Mouse (Mus musculus) olfactory bulb, adult 2 months (tissue): ENCODE measurements around the gene Akna. TPM values are rescaled to one million over a fixed set of nuclear protein-coding genes. Genes with fewer than 3 reads are reported as not detected.

ENCODE experiments used
- H3K27ac ChIP-seq: fragments of 200-500 bp; 2 replicates; pipeline ENCODE4 v1.5.1; 2012; ENCODE audit warnings: low read depth, low read length; ENCODE audit not compliant: insufficient read depth
- H3K4me1 ChIP-seq: fragments of 200-500 bp; 2 replicates; pipeline ENCODE4 v1.6.1; 2012; ENCODE audit warnings: low read length; ENCODE audit not compliant: control insufficient read depth, insufficient read depth
- H3K4me3 ChIP-seq: fragments of 200-500 bp; 2 replicates; pipeline ENCODE4 v1.5.1; 2012; ENCODE audit warnings: mild to moderate bottlenecking, low read depth, low read length, moderate library complexity; ENCODE audit not compliant: insufficient read depth
- CTCF ChIP-seq: fragments of 200-500 bp; IDR thresholded peaks from 2 replicates; pipeline ENCODE4 v1.5.1; 2012; ENCODE audit warnings: low read depth, mild to moderate bottlenecking, low read length, moderate library complexity; ENCODE audit not compliant: insufficient read depth
- POLR2A ChIP-seq: fragments of 200-500 bp; IDR thresholded peaks from 2 replicates; pipeline ENCODE4 v1.6.1; 2012; ENCODE audit warnings: mild to moderate bottlenecking, low read depth, low read length, moderate library complexity; ENCODE audit not compliant: insufficient read depth
- WGBS: fragments of 180-500 bp; shearing (Covaris S2); methylation state at CpG from one replicate; pipeline ENCODE4 v1.1.7; 2018; 5-methylcytosine and 5-hydroxymethylcytosine counted together
- polyA plus RNA-seq: library from polyadenylated mRNA; stranded (reverse); fragments of >200 nt; gene quantifications from 2 replicates; pipeline ENCODE4 v1.2.4, GENCODE M21; 2012; ENCODE audit warnings: low replicate concordance; ENCODE audit not compliant: missing spikeins, insufficient read depth, insufficient read length

Gene Akna
- polyA plus RNA-seq, 1 experiment, result not detected

GRCm38 (mm10) chr4:63359861-63360260, 43.3 kb downstream of the Akna start:
- TF ChIP-seq CTCF (no peak), POLR2A (no peak)
- H3K27ac ChIP-seq, result no peak overlapping the region
- H3K4me3 ChIP-seq, result no peak overlapping the region
- H3K4me1 ChIP-seq, result peaks cover 8% of the 10 kb centered on the region; the same call in 1 of the 2 replicates
- WGBS, result 83% methylated on average over 6 of the region's 6 CpGs

DNA sequence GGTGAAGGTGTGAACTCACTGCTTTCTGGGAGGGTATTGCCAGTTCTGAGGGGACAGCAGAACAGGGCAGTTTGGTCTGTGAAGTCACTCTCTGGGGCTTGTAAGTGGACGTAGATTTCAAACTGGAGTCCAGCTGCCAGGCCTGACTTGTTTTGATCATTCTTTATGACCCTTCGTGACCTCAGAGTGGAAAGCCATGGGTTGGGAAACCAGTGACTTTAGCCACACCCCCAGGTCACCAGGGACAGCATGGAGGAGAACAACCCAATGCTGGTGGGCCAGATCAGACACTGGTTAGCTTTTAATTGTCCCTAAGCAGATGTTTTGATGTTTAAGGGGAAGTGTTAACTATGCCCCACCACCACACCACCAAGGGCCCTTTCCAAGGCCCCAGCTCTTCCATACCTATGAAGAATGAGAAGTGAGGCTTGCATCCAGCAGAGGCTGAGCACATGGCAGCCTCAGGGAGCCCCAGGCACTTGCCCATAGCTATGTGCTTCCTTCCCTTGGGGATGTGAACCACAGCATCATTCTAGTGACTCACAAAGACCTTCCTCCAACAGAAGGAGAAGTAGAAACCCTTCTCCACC, 46.1 kb downstream of the Akna start:
- no peak for TF ChIP-seq CTCF
- TF ChIP-seq POLR2A, result no peak
- H3K27ac ChIP-seq, result no peak overlapping the region
- peaks cover 8% of the 10 kb centered on the region; the same call in 1 of the 2 replicates for H3K4me1 ChIP-seq
- no peak overlapping the region for H3K4me3 ChIP-seq
- 86% methylated on average over 2 of the region's 2 CpGs for WGBS

- no peak for TF ChIP-seq CTCF
- TF ChIP-seq POLR2A, result no peak
- Histone ChIP-seq H3K27ac (no peak within 1 kb of the TSS), H3K4me3 (no peak within 1 kb of the TSS), H3K4me1 (peaks cover 8% of the 10 kb centered on the region; the same call in 1 of the 2 replicates)
- 83% methylated on average over 4 of the region's 4 CpGs for WGBS
Measured at GRCm38 (mm10) chr4:63355877-63356665, 47.1 kb downstream of the Akna start, which contains the start of gene Orm3. Gene Orm3, plus strand, starts transcription at chr4:63356162.

- Histone ChIP-seq H3K4me1 (no peaks in the 10 kb centered on the region), H3K27ac (no peak overlapping the region), H3K4me3 (no peak overlapping the region)
- TF ChIP-seq CTCF (no peak), POLR2A (no peak)
- WGBS, result 78% methylated on average over 6 of the region's 6 CpGs
Measured at GRCm38 (mm10) chr4:63348524-63348923, 54.6 kb downstream of the Akna start.

DNA sequence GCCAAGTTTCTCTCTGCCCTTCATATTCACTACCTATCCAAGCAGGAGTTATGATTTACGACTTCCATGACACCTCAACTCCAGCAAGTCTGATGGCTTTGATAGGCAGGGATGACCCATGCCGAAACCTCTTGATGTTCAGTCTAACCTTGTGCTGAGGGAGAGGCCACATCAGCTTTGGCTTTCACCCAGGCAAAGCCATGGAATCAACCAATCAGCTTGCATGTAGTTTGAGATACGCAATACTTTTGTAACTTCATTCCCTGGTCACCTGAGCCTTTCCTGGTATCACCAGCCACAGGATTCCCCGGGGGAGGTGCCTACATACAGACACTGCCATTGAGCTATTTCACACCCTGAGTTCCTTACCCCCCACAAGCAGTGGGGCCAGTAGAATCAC, 56.5 kb downstream of the Akna start:
- WGBS, result 95% methylated on average over 4 of the region's 4 CpGs

DNA sequence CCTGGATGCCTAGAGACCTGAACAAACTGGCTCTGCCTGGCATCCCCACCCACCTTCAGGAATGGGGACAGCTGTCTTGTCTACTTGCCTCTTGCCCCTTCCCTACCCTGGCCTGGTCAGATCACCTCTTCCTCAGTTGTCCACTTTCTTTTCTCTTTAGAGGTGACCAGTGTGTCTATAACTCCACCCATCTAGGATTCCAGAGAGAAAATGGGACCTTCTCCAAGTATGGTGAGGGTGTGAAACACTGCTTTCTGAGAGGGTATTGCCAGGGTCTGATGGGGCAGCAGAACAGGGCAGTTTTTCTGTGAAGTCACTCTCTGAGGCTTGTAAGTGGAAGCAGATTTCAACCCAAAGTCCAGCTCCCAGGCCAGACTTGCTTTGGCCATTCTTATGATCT, 57.9 kb downstream of the Akna start:
- no peak overlapping the region for H3K4me3 ChIP-seq
- H3K4me1 ChIP-seq, result no peaks in the 10 kb centered on the region
- no peak for TF ChIP-seq POLR2A
- TF ChIP-seq CTCF, result no peak
- no peak overlapping the region for H3K27ac ChIP-seq

More for the DNA sequence above, 56.5 kb downstream of the Akna start:
- TF ChIP-seq CTCF (no peak), POLR2A (no peak)
- Histone ChIP-seq H3K4me3 (no peak overlapping the region), H3K27ac (no peak overlapping the region), H3K4me1 (no peaks in the 10 kb centered on the region)

GRCm38 (mm10) chr4:63344295-63344694, 58.9 kb downstream of the Akna start, which contains the start of gene Orm1:
Gene Orm1, plus strand, starts transcription at chr4:63344560.
- TF ChIP-seq CTCF, result no peak
- no peak for TF ChIP-seq POLR2A
- H3K27ac ChIP-seq, result no peak within 1 kb of the TSS

GRCm38 (mm10) chr4:63343608-63344007, 59.5 kb downstream of the Akna start:
- no peak for TF ChIP-seq CTCF
- TF ChIP-seq POLR2A, result no peak
- WGBS, result 78% methylated on average over 3 of the region's 3 CpGs
- Histone ChIP-seq H3K4me1 (no peaks in the 10 kb centered on the region), H3K27ac (no peak overlapping the region), H3K4me3 (no peak overlapping the region)

More at GRCm38 (mm10) chr4:63344295-63344694, 58.9 kb downstream of the Akna start, which contains the start of gene Orm1:
- no peaks in the 10 kb centered on the region for H3K4me1 ChIP-seq
- 92% methylated on average over 8 of the region's 8 CpGs for WGBS
- H3K4me3 ChIP-seq, result no peak within 1 kb of the TSS

DNA sequence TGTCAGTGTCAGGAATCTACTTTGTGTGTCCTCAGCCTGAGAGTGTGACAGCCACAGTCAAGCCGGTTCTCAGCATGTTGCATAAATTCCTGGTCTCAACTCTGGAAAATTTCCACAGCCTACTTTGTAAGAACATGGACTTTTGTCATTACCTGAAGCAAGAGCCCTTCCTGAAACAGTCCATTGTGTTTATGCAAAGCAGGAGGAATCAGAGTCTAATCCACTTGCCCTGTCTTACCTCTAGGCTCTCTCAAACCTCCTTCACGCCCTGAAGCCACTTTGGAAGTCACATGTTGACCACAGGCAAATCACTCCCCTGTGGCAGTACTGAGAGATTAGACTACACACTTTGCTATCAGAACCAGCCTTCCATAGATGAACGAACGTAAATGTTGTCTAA, 60.7 kb downstream of the Akna start:
- Histone ChIP-seq H3K27ac (no peak overlapping the region), H3K4me3 (no peak overlapping the region), H3K4me1 (peaks cover 3% of the 10 kb centered on the region; the same call in 1 of the 2 replicates)
- no peak for TF ChIP-seq POLR2A
- no peak for TF ChIP-seq CTCF
- WGBS, result 80% methylated on average over 4 of the region's 4 CpGs
